Mouse (Mus musculus): ENCODE data around the gene Acad11. TPM values are rescaled to one million over a fixed set of nuclear protein-coding genes. Genes with fewer than 3 reads are reported as not detected.

Gene Acad11
- polyA plus RNA-seq, 1 experiment from 2014 or later, result 9.8 TPM

DNA sequence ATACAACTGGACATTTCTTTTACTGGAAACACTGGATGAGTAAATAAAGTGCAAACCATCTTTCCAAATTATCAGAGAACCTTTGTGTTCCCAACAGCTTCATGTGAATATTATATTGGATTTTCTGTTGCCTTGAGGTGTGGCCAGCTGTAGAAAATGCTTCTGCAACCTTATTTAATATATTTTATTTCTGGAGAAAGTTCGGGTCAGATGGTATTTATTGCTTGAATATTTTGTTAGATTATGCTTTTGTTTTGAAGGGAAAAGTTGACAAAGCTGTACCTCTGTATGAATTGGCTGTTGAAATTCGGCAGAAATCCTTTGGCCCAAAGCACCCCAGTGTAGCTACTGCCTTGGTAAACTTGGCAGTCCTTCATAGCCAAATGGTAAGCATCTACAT lies 22.8 kb upstream of the Acad11 start, which contains the start of gene Gm28305:
Gene Gm28305, plus strand, starts transcription at position 301 of the 400 bp plus-strand sequence.
- 66% methylated on average over 2 of the region's 2 CpGs for WGBS
- H3K36me3 ChIP-seq, result peaks cover 53% of the 10 kb centered on the region
- ATAC-seq (ENCODE audit: insufficient number of reproducible peaks, insufficient read depth, low FRiP score, low TSS enrichment, low read depth), result no peak

GRCm38 (mm10) chr9:104043676-104044075 lies 19.5 kb upstream of the Acad11 start:
- Histone ChIP-seq H3K9me3 (no peaks in the 10 kb centered on the region), H3K4me3 (no peak overlapping the region), H3K27me3 (no peaks in the 10 kb centered on the region), H3K4me2 (no peak overlapping the region), H3K27ac (no peak overlapping the region), H3K36me3 (peaks cover 52% of the 10 kb centered on the region), H3K4me1 (no peaks in the 10 kb centered on the region), H3K9ac (no peak overlapping the region)
- 87% methylated on average over 4 of the region's 4 CpGs for WGBS
- no peak for ATAC-seq (ENCODE audit: insufficient number of reproducible peaks, insufficient read depth, low FRiP score, low TSS enrichment, low read depth)

More for the DNA sequence above, 22.8 kb upstream of the Acad11 start, which contains the start of gene Gm28305:
- no peak within 1 kb of the TSS for H3K4me2 ChIP-seq
- H3K27me3 ChIP-seq, result no peaks in the 10 kb centered on the region
- no peak within 1 kb of the TSS for H3K27ac ChIP-seq
- H3K4me3 ChIP-seq, result no peak within 1 kb of the TSS
- no peaks in the 10 kb centered on the region for H3K9me3 ChIP-seq
- H3K9ac ChIP-seq, result no peak within 1 kb of the TSS
- peaks cover 2% of the 10 kb centered on the region for H3K4me1 ChIP-seq

DNA sequence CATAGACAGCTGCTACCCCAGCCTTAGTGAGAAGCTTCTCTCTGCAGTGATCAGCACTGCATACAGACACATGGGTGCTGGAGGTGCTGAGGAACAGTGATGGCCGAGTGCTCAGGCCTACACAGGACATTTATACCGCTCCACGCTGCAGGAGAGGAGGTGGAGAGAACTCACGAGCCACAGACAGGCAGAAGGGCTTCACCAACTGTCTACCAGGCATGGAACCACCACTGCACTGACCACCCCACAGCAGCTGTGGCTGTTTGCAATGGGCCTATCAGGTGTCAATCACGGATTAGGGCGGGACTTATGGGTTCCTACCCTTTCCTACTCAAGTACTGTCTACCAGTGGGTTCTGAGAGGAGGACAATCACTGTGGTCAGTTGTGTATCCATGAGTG lies 12.1 kb upstream of the Acad11 start:
- Histone ChIP-seq H3K27me3 (no peaks in the 10 kb centered on the region), H3K4me2 (no peak overlapping the region), H3K9ac (no peak overlapping the region), H3K4me3 (no peak overlapping the region), H3K36me3 (peaks cover 94% of the 10 kb centered on the region), H3K4me1 (no peaks in the 10 kb centered on the region), H3K9me3 (no peaks in the 10 kb centered on the region), H3K27ac (no peak overlapping the region)
- WGBS, result 91% methylated on average over 6 of the region's 6 CpGs
- ATAC-seq (ENCODE audit: insufficient number of reproducible peaks, insufficient read depth, low FRiP score, low TSS enrichment, low read depth), result no peak

- no peak for ATAC-seq (ENCODE audit: insufficient number of reproducible peaks, insufficient read depth, low FRiP score, low TSS enrichment, low read depth)
- WGBS, result under 1% methylated on average over 59 of the region's 59 CpGs
- Histone ChIP-seq H3K4me1 (peaks cover 19% of the 10 kb centered on the region), H3K4me2 (peak within 1 kb of the TSS; percentile 86), H3K9ac (peak within 1 kb of the TSS; percentile 93), H3K36me3 (peaks cover 31% of the 10 kb centered on the region), H3K4me3 (peak within 1 kb of the TSS; percentile 100), H3K27ac (peak within 1 kb of the TSS; percentile 73), H3K27me3 (no peaks in the 10 kb centered on the region), H3K9me3 (no peaks in the 10 kb centered on the region)
These were observed 540 bp upstream of the Acad11 start, which contains the start of gene Uba5 for GRCm38 (mm10) chr9:104062430-104063243. TSS of gene Uba5 (minus strand) at chr9:104063134.

DNA sequence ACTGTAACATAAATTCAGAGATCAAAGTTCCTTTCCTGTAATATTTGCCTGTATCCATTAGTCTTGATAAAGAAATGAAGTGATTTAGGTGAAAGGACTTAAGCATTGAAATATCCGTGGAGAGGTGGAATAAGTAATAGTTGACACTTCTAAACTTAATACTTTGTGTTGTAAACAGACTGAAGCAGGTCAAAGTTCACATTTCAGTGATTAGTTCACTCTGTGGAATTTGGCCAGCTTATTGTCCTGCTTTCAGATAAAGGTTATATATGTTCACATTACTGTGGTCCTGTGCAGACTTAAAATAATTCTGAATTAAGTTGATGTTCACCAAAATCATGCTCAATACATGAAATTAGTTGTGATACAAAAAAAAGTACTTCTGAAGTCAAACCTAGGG lies 1.4 kb downstream of the Acad11 start:
- no peak for ATAC-seq (ENCODE audit: insufficient number of reproducible peaks, insufficient read depth, low FRiP score, low TSS enrichment, low read depth)
- no peak overlapping the region; the same call in 1 of the 2 replicates for H3K4me2 ChIP-seq
- H3K27me3 ChIP-seq, result no peaks in the 10 kb centered on the region
- H3K4me1 ChIP-seq, result peaks cover 19% of the 10 kb centered on the region
- no peak overlapping the region for H3K9ac ChIP-seq
- H3K9me3 ChIP-seq, result no peaks in the 10 kb centered on the region
- peaks cover 17% of the 10 kb centered on the region for H3K36me3 ChIP-seq
- H3K27ac ChIP-seq, result no peak overlapping the region
- 30% methylated on average over 1 of the region's 1 CpGs for WGBS
- H3K4me3 ChIP-seq, result no peak overlapping the region

GRCm38 (mm10) chr9:104070241-104070640 lies 7.1 kb downstream of the Acad11 start:
- H3K9me3 ChIP-seq, result no peaks in the 10 kb centered on the region
- no peak for ATAC-seq (ENCODE audit: insufficient number of reproducible peaks, insufficient read depth, low FRiP score, low TSS enrichment, low read depth)
- no peaks in the 10 kb centered on the region for H3K36me3 ChIP-seq
- H3K4me1 ChIP-seq, result no peaks in the 10 kb centered on the region
- no peak overlapping the region for H3K4me3 ChIP-seq
- H3K27me3 ChIP-seq, result no peaks in the 10 kb centered on the region
- H3K27ac ChIP-seq, result no peak overlapping the region
- no peak overlapping the region for H3K4me2 ChIP-seq
- 77% methylated on average over 4 of the region's 4 CpGs for WGBS
- no peak overlapping the region for H3K9ac ChIP-seq

GRCm38 (mm10) chr9:104070863-104071604 lies 7.9 kb downstream of the Acad11 start:
- WGBS, result 79% methylated on average over 8 of the region's 8 CpGs
- Histone ChIP-seq H3K4me2 (no peak overlapping the region), H3K27ac (no peak overlapping the region)

GRCm38 (mm10) chr9:104075808-104076207 lies 12.6 kb downstream of the Acad11 start:
- ATAC-seq (ENCODE audit: insufficient number of reproducible peaks, insufficient read depth, low FRiP score, low TSS enrichment, low read depth), result no peak
- Histone ChIP-seq H3K4me3 (no peak overlapping the region), H3K27me3 (no peaks in the 10 kb centered on the region), H3K36me3 (no peaks in the 10 kb centered on the region), H3K9ac (no peak overlapping the region), H3K4me2 (no peak overlapping the region), H3K9me3 (no peaks in the 10 kb centered on the region), H3K27ac (no peak overlapping the region), H3K4me1 (no peaks in the 10 kb centered on the region)
- WGBS, result 64% methylated on average over 2 of the region's 2 CpGs

More at GRCm38 (mm10) chr9:104070863-104071604, 7.9 kb downstream of the Acad11 start:
- Histone ChIP-seq H3K36me3 (no peaks in the 10 kb centered on the region), H3K4me3 (no peak overlapping the region), H3K27me3 (no peaks in the 10 kb centered on the region), H3K9me3 (no peaks in the 10 kb centered on the region), H3K4me1 (no peaks in the 10 kb centered on the region), H3K9ac (no peak overlapping the region)
- no peak for ATAC-seq (ENCODE audit: insufficient number of reproducible peaks, insufficient read depth, low FRiP score, low TSS enrichment, low read depth)

DNA sequence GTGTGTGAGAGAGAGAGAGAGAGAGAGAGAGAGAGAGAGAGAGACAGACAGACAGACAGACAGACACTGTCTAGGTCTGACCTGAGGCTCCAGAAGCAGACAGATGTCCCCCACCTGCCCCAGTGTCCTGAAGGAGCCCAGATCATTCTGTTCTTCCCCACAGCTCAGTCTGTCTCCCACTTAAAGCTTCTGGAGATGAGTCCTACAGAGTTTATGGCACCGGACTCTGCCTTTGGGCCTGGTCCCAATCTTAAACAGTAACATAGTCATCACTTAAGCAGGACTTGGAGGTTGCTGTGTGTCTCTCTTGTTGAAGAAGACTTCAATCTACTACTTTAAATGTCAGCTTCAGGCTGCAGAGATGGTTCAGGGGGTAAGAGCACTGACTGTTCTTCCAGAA lies 15.6 kb downstream of the Acad11 start:
- Histone ChIP-seq H3K27me3 (no peaks in the 10 kb centered on the region), H3K36me3 (no peaks in the 10 kb centered on the region), H3K4me3 (no peak overlapping the region), H3K9me3 (no peaks in the 10 kb centered on the region), H3K27ac (no peak overlapping the region), H3K9ac (no peak overlapping the region), H3K4me1 (no peaks in the 10 kb centered on the region), H3K4me2 (no peak overlapping the region)
- 91% methylated on average over 1 of the region's 1 CpGs for WGBS
- no peak for ATAC-seq (ENCODE audit: insufficient number of reproducible peaks, insufficient read depth, low FRiP score, low TSS enrichment, low read depth)

GRCm38 (mm10) chr9:104079379-104079778 lies 16.2 kb downstream of the Acad11 start:
- no peak overlapping the region for H3K27ac ChIP-seq
- 0 out of 2 replicates have a peak, but pooled peaks cover 4% of the 10 kb centered on the region for H3K36me3 ChIP-seq
- H3K4me1 ChIP-seq, result no peaks in the 10 kb centered on the region
- H3K4me2 ChIP-seq, result no peak overlapping the region
- WGBS, result 41% methylated on average over 5 of the region's 5 CpGs
- ATAC-seq (ENCODE audit: insufficient number of reproducible peaks, insufficient read depth, low FRiP score, low TSS enrichment, low read depth), result no peak
- no peak overlapping the region for H3K4me3 ChIP-seq
- no peaks in the 10 kb centered on the region for H3K27me3 ChIP-seq
- H3K9me3 ChIP-seq, result no peaks in the 10 kb centered on the region
- no peak overlapping the region for H3K9ac ChIP-seq

- 67% methylated on average over 3 of the region's 3 CpGs for WGBS
- 0 out of 2 replicates have a peak, but pooled peaks cover 9% of the 10 kb centered on the region for H3K36me3 ChIP-seq
- no peak for ATAC-seq (ENCODE audit: insufficient number of reproducible peaks, insufficient read depth, low FRiP score, low TSS enrichment, low read depth)
- H3K4me2 ChIP-seq, result no peak overlapping the region
- H3K27me3 ChIP-seq, result no peaks in the 10 kb centered on the region
- no peak overlapping the region for H3K9ac ChIP-seq
- H3K4me1 ChIP-seq, result no peaks in the 10 kb centered on the region
- no peak overlapping the region for H3K27ac ChIP-seq
- no peaks in the 10 kb centered on the region for H3K9me3 ChIP-seq
- no peak overlapping the region for H3K4me3 ChIP-seq
These were observed 16.9 kb downstream of the Acad11 start for GRCm38 (mm10) chr9:104080038-104080437.

Measured in embryonic facial prominence, embryonic 13.5 days (tissue).